Mouse (Mus musculus): ENCODE data around the gene Ccdc7a.

- no peak for TF ChIP-seq CTCF (IDR thresholded peaks at IDR 0.05; ENCODE audit: extremely low read depth, insufficient read depth, insufficient read length, insufficient replicate concordance)
- no peak for TF ChIP-seq POLR2A (IDR thresholded peaks at IDR 0.05; ENCODE audit: low read depth, low read length)
These were observed 333.1 kb downstream of the Ccdc7a start for GRCm38 (mm10) chr8:128732254-128732653.

Data from spleen, adult 2 months (tissue).